ENCODE assay signal across 10 mouse cellular contexts in genomic region chr6:137704300-137704939, GRCm38 (mm10). TPM values are rescaled to one million over a fixed set of nuclear protein-coding genes. Genes with fewer than 3 reads are reported as not detected.
DNase-seq lines count a peak whose midpoint lies in the region; ATAC-seq lines count a peak whose summit lies in the region.
"Had no signal": no experiment of that assay in that cellular context is flagged by ENCODE, and none has a peak within 500 bp of the region (broad histone marks: within the 10 kb centered on the region; RNA-seq: fewer than 3 reads in every experiment).

No protein-coding gene starts in this region.

- H3K9ac ChIP-seq in intestine, embryonic 15.5 days: no peak overlapping the region
- H3K9ac ChIP-seq: neural tube, embryonic 12.5 days had no signal

- WGBS in intestine, embryonic 15.5 days: 61% methylated on average over 25 of the region's 25 CpGs
- 90% methylated on average over 25 of the region's 25 CpGs for WGBS in forebrain, embryonic 10.5 days

- no peaks in the 10 kb centered on the region for H3K9me3 ChIP-seq in intestine, embryonic 15.5 days
- H3K9me3 ChIP-seq in forebrain, embryonic 10.5 days: no peaks in the 10 kb centered on the region
- H3K9me3 ChIP-seq: neural tube, embryonic 12.5 days had no signal

- no peak overlapping the region for H3K27ac ChIP-seq in intestine, embryonic 15.5 days
- no peak overlapping the region for H3K27ac ChIP-seq in forebrain, embryonic 10.5 days
- H3K27ac ChIP-seq: neural tube, embryonic 12.5 days had no signal

- H3K4me3 ChIP-seq in intestine, embryonic 15.5 days (replicated peaks): no peak overlapping the region
- no peak overlapping the region for H3K4me3 ChIP-seq in forebrain, embryonic 10.5 days
- H3K4me3 ChIP-seq: erythroblast, embryonic 14.5 days; neural tube, embryonic 12.5 days had no signal

- H3K27me3 ChIP-seq in intestine, embryonic 15.5 days (replicated peaks): no peaks in the 10 kb centered on the region
- H3K27me3 ChIP-seq in forebrain, embryonic 10.5 days (ENCODE audit: poor library complexity, severe bottlenecking): no peaks in the 10 kb centered on the region
- H3K27me3 ChIP-seq: neural tube, embryonic 12.5 days had no signal

- H3K4me1 ChIP-seq in intestine, embryonic 15.5 days (replicated peaks): 0 out of 2 replicates have a peak, but pooled peaks cover 7% of the 10 kb centered on the region
- peaks cover 6% of the 10 kb centered on the region; the same call in 1 of the 2 replicates for H3K4me1 ChIP-seq in forebrain, embryonic 10.5 days
- H3K4me1 ChIP-seq: neural tube, embryonic 12.5 days had no signal

- peak; percentile 5 for DNase-seq in embryo, embryonic 10 days (ENCODE audit: low spot score)
- no peak for DNase-seq in embryo, embryonic 11 days
- peak; percentile 27 for DNase-seq in gastrocnemius, postnatal 25 days
- DNase-seq in lung, postnatal 10 days: peak; percentile 17
- DNase-seq in forebrain, embryonic 10.5 days (ENCODE audit: extremely low spot score, low spot score): no peak

- peak overlapping the region; percentile 23 for H3K4me2 ChIP-seq in intestine, embryonic 15.5 days (replicated peaks)
- H3K4me2 ChIP-seq: neural tube, embryonic 12.5 days had no signal

- peak; percentile 61 for ATAC-seq in intestine, embryonic 15.5 days
- ATAC-seq in erythroid progenitor cell, adult 5-6 weeks (replicated peaks; ENCODE audit: low FRiP score, poor library complexity, severe bottlenecking): no peak
- no peak for ATAC-seq in erythroblast, adult 5-6 weeks (replicated peaks; ENCODE audit: low FRiP score, poor library complexity, severe bottlenecking)

- H3K36me3 ChIP-seq in intestine, embryonic 15.5 days: no peaks in the 10 kb centered on the region
- no peaks in the 10 kb centered on the region for H3K36me3 ChIP-seq in forebrain, embryonic 10.5 days (replicated peaks)
- H3K36me3 ChIP-seq: neural tube, embryonic 12.5 days had no signal

RNA-seq across cellular contexts. Expression of gene Strap, which starts 30.5 kb away (rescaled TPM):
- total RNA-seq in gastrocnemius, postnatal 25 days (2021): 10 to 100 TPM; 74.4 to 78.2 TPM
- 131 and 147 TPM in 2 replicates for polyA plus RNA-seq in intestine, embryonic 15.5 days (2015; fragmentation: Nextera tagmentation; extraction: Ambion mirVana)
- 59.1 and 90.1 TPM in 2 replicates for total RNA-seq in erythroid progenitor cell, adult 5-6 weeks (2015; ENCODE audit: low replicate concordance)
- 139 and 149 TPM in 2 replicates for total RNA-seq in erythroid progenitor cell, adult 5-6 weeks (2017; ENCODE audit: low replicate concordance)
- 240 and 241 TPM in 2 replicates for polyA plus RNA-seq in forebrain, embryonic 10.5 days (2016; fragmentation: Nextera tagmentation; extraction: Ambion mirVana)
- 41.3 and 52.5 TPM in 2 replicates for total RNA-seq in erythroblast, adult 5-6 weeks (2015; ENCODE audit: low replicate concordance)
- 39.0 and 64.4 TPM in 2 replicates for total RNA-seq in erythroblast, adult 5-6 weeks (2017; ENCODE audit: low replicate concordance)

RNA-seq across cellular contexts. Expression of gene Eps8, which starts 49.7 kb away (rescaled TPM):
- 1 to 10 TPM; 4.7 to 6.0 TPM for total RNA-seq in gastrocnemius, postnatal 25 days (2021)
- 85.2 and 93.9 TPM in 2 replicates for polyA plus RNA-seq in intestine, embryonic 15.5 days (2015; fragmentation: Nextera tagmentation; extraction: Ambion mirVana)
- total RNA-seq in erythroid progenitor cell, adult 5-6 weeks (2015; ENCODE audit: low replicate concordance): 4.2 and 9.7 TPM in 2 replicates
- total RNA-seq in erythroid progenitor cell, adult 5-6 weeks (2017; ENCODE audit: low replicate concordance): 3.0 and 3.1 TPM in 2 replicates
- 6.8 and 8.7 TPM in 2 replicates for polyA plus RNA-seq in forebrain, embryonic 10.5 days (2016; fragmentation: Nextera tagmentation; extraction: Ambion mirVana)
- 4.4 and 6.3 TPM in 2 replicates for total RNA-seq in erythroblast, adult 5-6 weeks (2015; ENCODE audit: low replicate concordance)
- total RNA-seq in erythroblast, adult 5-6 weeks (2017; ENCODE audit: low replicate concordance): 2.3 and 2.9 TPM in 2 replicates

RNA-seq across cellular contexts. Expression of gene Dera, which starts 49.9 kb away (rescaled TPM):
- total RNA-seq in gastrocnemius, postnatal 25 days (2021): 10 to 100 TPM; 10.4 to 11.0 TPM
- polyA plus RNA-seq in intestine, embryonic 15.5 days (2015; fragmentation: Nextera tagmentation; extraction: Ambion mirVana): 93.9 and 98.6 TPM in 2 replicates
- total RNA-seq in erythroid progenitor cell, adult 5-6 weeks (2015; ENCODE audit: low replicate concordance): 6.1 and 16.3 TPM in 2 replicates
- total RNA-seq in erythroid progenitor cell, adult 5-6 weeks (2017; ENCODE audit: low replicate concordance): 14.5 and 16.9 TPM in 2 replicates
- polyA plus RNA-seq in forebrain, embryonic 10.5 days (2016; fragmentation: Nextera tagmentation; extraction: Ambion mirVana): 67.2 and 69.5 TPM in 2 replicates
- 12.3 and 20.0 TPM in 2 replicates for total RNA-seq in erythroblast, adult 5-6 weeks (2015; ENCODE audit: low replicate concordance)
- total RNA-seq in erythroblast, adult 5-6 weeks (2017; ENCODE audit: low replicate concordance): 7.8 and 15.8 TPM in 2 replicates

Comparison
In these comparisons a context has a peak if more than half of its experiments do, and no peak if none do; other contexts are left out.
1. DNase-seq: peak in embryo, embryonic 10 days (single experiment), gastrocnemius, postnatal 25 days (single experiment) and lung, postnatal 10 days (single experiment); none in embryo, embryonic 11 days (single experiment) and forebrain, embryonic 10.5 days (single experiment).